Mouse (Mus musculus): Measurements from ENCODE around the gene Dlg3. TPM values are rescaled to one million over a fixed set of nuclear protein-coding genes. Genes with fewer than 3 reads are reported as not detected.

The Dlg3 gene
- 1.3 and 1.9 TPM in 2 replicates for polyA plus RNA-seq (2012; rRNA removed)
- 0.43 and 0.53 TPM in 2 replicates for polyA plus RNA-seq (2014; fragmentation: Nextera tagmentation; extraction: Ambion mirVana)

DNA sequence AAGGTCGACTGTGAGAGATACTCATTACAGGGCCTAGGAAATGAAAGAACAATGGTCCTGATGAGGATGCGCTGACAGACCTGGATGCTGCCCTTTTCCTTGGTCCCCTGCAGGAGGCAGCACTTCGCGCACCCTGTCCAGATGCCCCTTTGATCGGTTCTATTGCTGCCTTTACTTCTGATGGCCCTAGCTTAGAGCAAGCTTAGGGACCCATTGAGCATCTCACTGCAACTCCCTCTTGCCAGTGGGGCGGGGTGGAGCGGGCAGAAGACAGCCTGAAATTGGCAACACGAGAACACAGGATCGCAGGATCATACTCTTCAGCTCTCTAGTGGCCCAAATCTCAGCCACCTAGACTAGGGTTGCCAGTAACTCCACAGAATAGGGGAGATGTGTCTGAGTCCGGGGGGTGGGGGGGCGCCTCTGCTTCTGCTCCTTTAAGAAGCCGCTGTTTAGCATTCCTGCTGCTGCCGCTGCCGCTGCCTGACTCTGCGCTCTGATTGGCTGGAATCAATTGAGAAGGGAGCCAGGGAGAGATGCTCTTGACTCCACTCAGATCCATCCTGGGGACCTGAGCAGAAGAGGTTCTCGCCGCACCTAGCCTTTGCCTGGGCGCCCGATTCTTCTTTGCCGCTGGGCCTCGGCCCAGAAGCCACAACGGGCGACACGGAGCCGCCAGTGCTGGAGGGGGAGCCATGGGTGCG lies at the start of gene Dlg3:
TSS of gene Dlg3 (plus strand) at position 542 of the 704 bp plus-strand sequence.
- no peak within 1 kb of the TSS for H3K9ac ChIP-seq (replicated peaks)
- DNase-seq (ENCODE audit: low read depth in 3 of 3, low spot score in 3 of 3), result no peak

GRCm38 (mm10) chrX:100728947-100729346 lies 38.6 kb upstream of the Dlg3 start:
- H3K27me3 ChIP-seq (ENCODE audit: control insufficient read depth, insufficient read depth, low read length), result no peaks in the 10 kb centered on the region
- peaks cover 25% of the 10 kb centered on the region for H3K36me3 ChIP-seq (replicated peaks; ENCODE audit: control insufficient read depth, insufficient read depth, low read depth)
- WGBS (ENCODE audit: insufficient replicate concordance), result 53% methylated on average over 1 of the region's 1 CpGs
- no peaks in the 10 kb centered on the region for H3K9me3 ChIP-seq (ENCODE audit: control insufficient read depth, low read length)
- TF ChIP-seq CTCF (IDR thresholded peaks at IDR 0.05; ENCODE audit: low read depth) (no peak), EP300 (IDR thresholded peaks at IDR 0.05; ENCODE audit: low read depth) (no peak)
- no peak for DNase-seq (ENCODE audit: low read depth in 3 of 3, low spot score in 3 of 3)
- no peak overlapping the region for H3K4me2 ChIP-seq (ENCODE audit: low read depth)
- no peak overlapping the region for H3K27ac ChIP-seq
- no peaks in the 10 kb centered on the region for H3K4me1 ChIP-seq (replicated peaks; ENCODE audit: control insufficient read depth in 2 of 2, insufficient read depth in 2 of 2, low read length in 1 of 2)
- no peak overlapping the region for H3K9ac ChIP-seq (replicated peaks)
- no peak overlapping the region for H3K4me3 ChIP-seq (ENCODE audit: insufficient read depth in 1 of 2, low read depth in 2 of 2, low read length in 2 of 2)
- no peak for ATAC-seq (ENCODE audit: insufficient read depth)

More for the DNA sequence above, at the start of gene Dlg3:
- WGBS (ENCODE audit: insufficient replicate concordance), result 14% methylated on average over 19 of the region's 26 CpGs
- H3K27ac ChIP-seq, result no peak within 1 kb of the TSS
- no peaks in the 10 kb centered on the region for H3K9me3 ChIP-seq (ENCODE audit: control insufficient read depth, low read length)
- H3K27me3 ChIP-seq (ENCODE audit: control insufficient read depth, insufficient read depth, low read length), result peaks cover 10% of the 10 kb centered on the region
- no peaks in the 10 kb centered on the region for H3K36me3 ChIP-seq (replicated peaks; ENCODE audit: control insufficient read depth, insufficient read depth, low read depth)
- H3K4me2 ChIP-seq (ENCODE audit: low read depth), result peak within 1 kb of the TSS; percentile 28; the same call in 1 of the 2 replicates
- H3K4me3 ChIP-seq (ENCODE audit: insufficient read depth in 1 of 2, low read depth in 2 of 2, low read length in 2 of 2), result 0 out of 4 replicates have a peak within 1 kb of the TSS, but pooled peaks of 1 of the 2 experiments have one; percentile 6
- TF ChIP-seq CTCF (IDR thresholded peaks at IDR 0.05; ENCODE audit: low read depth) (0 out of 2 replicates have a peak, but pooled peaks have one; percentile 33), EP300 (IDR thresholded peaks at IDR 0.05; ENCODE audit: low read depth) (no peak)
- ATAC-seq (ENCODE audit: insufficient read depth), result no peak
- H3K4me1 ChIP-seq (replicated peaks; ENCODE audit: control insufficient read depth in 2 of 2, insufficient read depth in 2 of 2, low read length in 1 of 2), result no peaks in the 10 kb centered on the region

DNA sequence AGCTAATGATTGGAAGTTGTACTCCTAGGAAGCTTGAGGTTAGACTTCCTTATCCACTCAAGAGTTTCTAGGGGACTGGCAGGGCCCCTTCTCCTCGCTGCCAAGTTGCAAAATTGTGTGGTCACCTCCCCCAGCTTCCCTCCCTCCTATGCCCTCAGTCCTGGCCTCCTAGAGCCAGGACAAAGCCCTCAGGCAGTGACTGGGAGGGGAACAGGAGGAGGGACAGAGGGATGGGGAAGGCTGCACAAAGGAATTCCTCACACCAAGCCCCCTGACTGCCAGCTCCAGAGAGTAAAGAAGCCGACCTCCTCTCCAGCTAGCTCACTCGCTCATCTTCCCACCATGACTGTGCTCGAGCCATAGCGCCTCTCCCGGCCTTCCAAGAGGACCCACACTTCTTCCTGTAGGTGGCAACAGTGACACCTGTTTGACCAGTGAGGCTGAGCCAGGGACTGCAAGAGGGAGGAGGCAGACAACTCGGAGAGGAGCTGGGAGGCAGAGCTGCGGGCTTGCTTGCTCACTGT lies 37.8 kb upstream of the Dlg3 start, which contains the start of gene Gdpd2:
TSS of gene Gdpd2 (plus strand) at position 209 of the 524 bp plus-strand sequence.
- no peak within 1 kb of the TSS for H3K27ac ChIP-seq
- no peak within 1 kb of the TSS for H3K4me3 ChIP-seq (ENCODE audit: insufficient read depth in 1 of 2, low read depth in 2 of 2, low read length in 2 of 2)

GRCm38 (mm10) chrX:100730266-100730665 lies 37.3 kb upstream of the Dlg3 start:
- H3K9me3 ChIP-seq (ENCODE audit: control insufficient read depth, low read length), result no peaks in the 10 kb centered on the region
- H3K27ac ChIP-seq, result no peak overlapping the region
- 27% methylated on average over 8 of the region's 8 CpGs for WGBS (ENCODE audit: insufficient replicate concordance)
- TF ChIP-seq EP300 (IDR thresholded peaks at IDR 0.05; ENCODE audit: low read depth), result no peak
- TF ChIP-seq CTCF (IDR thresholded peaks at IDR 0.05; ENCODE audit: low read depth), result no peak
- no peaks in the 10 kb centered on the region for H3K4me1 ChIP-seq (replicated peaks; ENCODE audit: control insufficient read depth in 2 of 2, insufficient read depth in 2 of 2, low read length in 1 of 2)
- peaks cover 18% of the 10 kb centered on the region for H3K36me3 ChIP-seq (replicated peaks; ENCODE audit: control insufficient read depth, insufficient read depth, low read depth)
- ATAC-seq (ENCODE audit: insufficient read depth), result no peak
- H3K4me2 ChIP-seq (ENCODE audit: low read depth), result no peak overlapping the region
- no peak for DNase-seq (ENCODE audit: low read depth in 3 of 3, low spot score in 3 of 3)
- no peak overlapping the region for H3K4me3 ChIP-seq (ENCODE audit: insufficient read depth in 1 of 2, low read depth in 2 of 2, low read length in 2 of 2)
- H3K27me3 ChIP-seq (ENCODE audit: control insufficient read depth, insufficient read depth, low read length), result no peaks in the 10 kb centered on the region
- H3K9ac ChIP-seq (replicated peaks), result no peak overlapping the region

More for the DNA sequence above, 37.8 kb upstream of the Dlg3 start, which contains the start of gene Gdpd2:
- 11% methylated on average over 8 of the region's 8 CpGs for WGBS (ENCODE audit: insufficient replicate concordance)
- ATAC-seq (ENCODE audit: insufficient read depth) (no peak), DNase-seq (ENCODE audit: low read depth in 3 of 3, low spot score in 3 of 3) (no peak)
- Histone ChIP-seq H3K9me3 (ENCODE audit: control insufficient read depth, low read length) (no peaks in the 10 kb centered on the region), H3K4me1 (replicated peaks; ENCODE audit: control insufficient read depth in 2 of 2, insufficient read depth in 2 of 2, low read length in 1 of 2) (no peaks in the 10 kb centered on the region), H3K4me2 (ENCODE audit: low read depth) (no peak within 1 kb of the TSS), H3K9ac (replicated peaks) (no peak within 1 kb of the TSS), H3K27me3 (ENCODE audit: control insufficient read depth, insufficient read depth, low read length) (no peaks in the 10 kb centered on the region), H3K36me3 (replicated peaks; ENCODE audit: control insufficient read depth, insufficient read depth, low read depth) (peaks cover 23% of the 10 kb centered on the region)
- TF ChIP-seq EP300 (IDR thresholded peaks at IDR 0.05; ENCODE audit: low read depth), result no peak
- peak; percentile 57 for TF ChIP-seq CTCF (IDR thresholded peaks at IDR 0.05; ENCODE audit: low read depth)

DNA sequence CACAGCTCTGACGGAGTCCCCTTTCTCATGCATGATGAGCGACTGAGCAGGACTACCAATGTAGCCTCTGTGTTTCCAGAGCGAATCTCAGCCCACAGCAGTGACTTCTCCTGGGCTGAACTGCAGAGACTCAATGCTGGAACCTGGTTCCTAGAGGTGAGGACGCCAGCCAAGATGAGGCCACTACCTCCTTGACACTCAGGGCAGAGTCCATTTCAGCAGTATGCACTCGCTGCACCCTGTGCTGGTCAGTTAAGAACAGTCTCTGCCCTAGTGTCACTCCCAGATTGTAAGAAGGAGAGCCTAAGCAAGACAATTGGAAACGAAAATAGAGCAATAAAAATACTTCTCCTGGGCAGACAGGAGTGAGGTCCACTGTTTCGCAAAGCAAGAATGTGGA lies 33.2 kb upstream of the Dlg3 start:
- Histone ChIP-seq H3K4me2 (ENCODE audit: low read depth) (no peak overlapping the region), H3K4me1 (replicated peaks; ENCODE audit: control insufficient read depth in 2 of 2, insufficient read depth in 2 of 2, low read length in 1 of 2) (no peaks in the 10 kb centered on the region), H3K27me3 (ENCODE audit: control insufficient read depth, insufficient read depth, low read length) (no peaks in the 10 kb centered on the region; the same call in 1 of the 2 replicates), H3K36me3 (replicated peaks; ENCODE audit: control insufficient read depth, insufficient read depth, low read depth) (no peaks in the 10 kb centered on the region), H3K27ac (no peak overlapping the region), H3K9ac (replicated peaks) (no peak overlapping the region), H3K4me3 (ENCODE audit: insufficient read depth in 1 of 2, low read depth in 2 of 2, low read length in 2 of 2) (no peak overlapping the region), H3K9me3 (ENCODE audit: control insufficient read depth, low read length) (no peaks in the 10 kb centered on the region)
- ATAC-seq (ENCODE audit: insufficient read depth), result no peak
- TF ChIP-seq CTCF (IDR thresholded peaks at IDR 0.05; ENCODE audit: low read depth) (no peak), EP300 (IDR thresholded peaks at IDR 0.05; ENCODE audit: low read depth) (no peak)
- WGBS (ENCODE audit: insufficient replicate concordance), result 53% methylated on average over 7 of the region's 7 CpGs
- no peak for DNase-seq (ENCODE audit: low read depth in 3 of 3, low spot score in 3 of 3)

Measured in liver, embryonic 14.5 days (tissue).